Mouse (Mus musculus) testis, adult 2 months (tissue): ENCODE measurements around the gene Kat2a.

Experiments
- CTCF ChIP-seq: fragments of 200-500 bp; IDR thresholded peaks from 2 replicates; pipeline ENCODE4 v1.5.1; 2012; ENCODE audit warnings: low read depth, mild to moderate bottlenecking, inconsistent platforms, low read length, moderate library complexity; ENCODE audit not compliant: control insufficient read depth, insufficient read depth, insufficient replicate concordance
- POLR2A ChIP-seq: fragments of 200-500 bp; IDR thresholded peaks from 2 replicates; pipeline ENCODE4 v1.6.1; 2012; ENCODE audit warnings: low read depth, mild to moderate bottlenecking, inconsistent platforms, low read length, moderate library complexity; ENCODE audit not compliant: control insufficient read depth

GRCm38 (mm10) chr11:100729976-100730375 lies 17.7 kb upstream of the Kat2a start:
- TF ChIP-seq CTCF (no peak), POLR2A (no peak)
